Mouse (Mus musculus) heart, embryonic 13.5 days (tissue): ENCODE measurements around the gene Ptpn7. TPM values are rescaled to one million over a fixed set of nuclear protein-coding genes. Genes with fewer than 3 reads are reported as not detected.
"Not testable (repeated sequence)": the region's sequence is repeated elsewhere in the genome, so short reads cannot be mapped to it uniquely, and the experiment has no call there.

Source experiments
- ATAC-seq: fragments of 200-750 bp; cut with Nextera tagmentation; 2 replicates; pipeline ENCODE4 v1.8.0; 2017; ENCODE audit warnings: moderate TSS enrichment; ENCODE audit not compliant: insufficient number of reproducible peaks, low FRiP score, low TSS enrichment; ENCODE audit errors: extremely low read depth
- H3K27ac ChIP-seq: fragments of 300-500 bp; sonication (generic); replicated peaks from 2 replicates; pipeline ENCODE4 v1.5.1; 2015; ENCODE audit warnings: moderate library complexity, mild to moderate bottlenecking, inconsistent platforms
- H3K27me3 ChIP-seq: fragments of 300-500 bp; sonication (generic); replicated peaks from 2 replicates; pipeline ENCODE4 v1.6.1; 2015; ENCODE audit warnings: mild to moderate bottlenecking, inconsistent platforms
- H3K36me3 ChIP-seq: fragments of 300-500 bp; sonication (generic); 2 replicates; pipeline ENCODE4 v1.6.1; 2015; ENCODE audit warnings: mild to moderate bottlenecking, inconsistent platforms
- H3K4me1 ChIP-seq: fragments of 300-500 bp; sonication (generic); 2 replicates; pipeline ENCODE4 v1.6.1; 2015; ENCODE audit warnings: inconsistent platforms
- H3K4me2 ChIP-seq: fragments of 300-500 bp; sonication (generic); 2 replicates; pipeline ENCODE4 v1.6.1; 2015; ENCODE audit warnings: inconsistent platforms, mild to moderate bottlenecking, moderate library complexity
- H3K4me3 ChIP-seq: fragments of 300-500 bp; sonication (generic); 2 replicates; pipeline ENCODE4 v1.5.1; 2015; ENCODE audit warnings: moderate library complexity, mild to moderate bottlenecking, inconsistent platforms
- H3K9ac ChIP-seq: fragments of 300-500 bp; sonication (generic); 2 replicates; pipeline ENCODE4 v1.6.1; 2015; ENCODE audit warnings: inconsistent platforms, mild to moderate bottlenecking, moderate library complexity
- H3K9me3 ChIP-seq: fragments of 300-500 bp; sonication (generic); 2 replicates; pipeline ENCODE4 v1.6.1; 2016; ENCODE audit warnings: inconsistent platforms
- WGBS: fragments of 180-500 bp; shearing (Covaris S2); methylation state at CpG from one replicate; pipeline ENCODE4 v1.1.7; 2015; ENCODE audit warnings: mixed read lengths; 5-methylcytosine and 5-hydroxymethylcytosine counted together
- polyA plus RNA-seq: library from polyadenylated mRNA; unstranded; fragments of >200 nt; fragmentation: Nextera tagmentation; extraction: Ambion mirVana; gene quantifications from 2 replicates; pipeline ENCODE4 v1.2.1, GENCODE M21; 2015

Gene Ptpn7
- polyA plus RNA-seq, 1 experiment from 2014 or later: 1.2 TPM

- H3K36me3 ChIP-seq, H3K4me2 ChIP-seq, ATAC-seq, H3K9me3 ChIP-seq, H3K27ac ChIP-seq, H3K4me3 ChIP-seq, H3K9ac ChIP-seq, H3K4me1 ChIP-seq: not testable (repeated sequence)
- peaks cover 41% of the 10 kb centered on the region for H3K27me3 ChIP-seq
- 77% methylated on average over 5 of the region's 5 CpGs for WGBS
Measured at GRCm38 (mm10) chr1:135194335-135194734, 61.8 kb downstream of the Ptpn7 start.

Other genes starting within 250 kb of the Ptpn7 start
- gene Ppp1r12b, start 176.8 kb upstream of the Ptpn7 start, polyA plus RNA-seq: 20.3 and 20.4 TPM in 2 replicates
- gene Ube2t, start 170.1 kb upstream of the Ptpn7 start, polyA plus RNA-seq: 42.5 and 51.5 TPM in 2 replicates
- 1.3 and 2.7 TPM in 2 replicates for gene Lgr6, start 27.4 kb upstream of the Ptpn7 start, polyA plus RNA-seq
- 33.3 and 33.9 TPM in 2 replicates for gene Arl8a, start 14.1 kb downstream of the Ptpn7 start, polyA plus RNA-seq
- not detected in 2 replicates for gene Gpr37l1, start 35.0 kb downstream of the Ptpn7 start, polyA plus RNA-seq
- gene Elf3, start 125.9 kb downstream of the Ptpn7 start, polyA plus RNA-seq: 0.86 and 0.93 TPM in 2 replicates
- 52.8 and 57.5 TPM in 2 replicates for gene Rnpep, start 151.4 kb downstream of the Ptpn7 start, polyA plus RNA-seq
- gene Timm17a, start 181.1 kb downstream of the Ptpn7 start, polyA plus RNA-seq: 313 and 356 TPM in 2 replicates
- 1.2 and 1.4 TPM in 2 replicates for gene Lmod1, start 192.1 kb downstream of the Ptpn7 start, polyA plus RNA-seq
- gene Shisa4, start 242.5 kb downstream of the Ptpn7 start, polyA plus RNA-seq: 27.5 and 30.8 TPM in 2 replicates